Mouse (Mus musculus): ENCODE data around the gene Fgfr2. TPM values are rescaled to one million over a fixed set of nuclear protein-coding genes. Genes with fewer than 3 reads are reported as not detected.

Gene Fgfr2
- polyA plus RNA-seq, 2 experiments from 2014 or later = not detected

- no peak for ATAC-seq
Measured at GRCm38 (mm10) chr7:132110308-132110707, 1012.8 kb downstream of the Fgfr2 start.

DNA sequence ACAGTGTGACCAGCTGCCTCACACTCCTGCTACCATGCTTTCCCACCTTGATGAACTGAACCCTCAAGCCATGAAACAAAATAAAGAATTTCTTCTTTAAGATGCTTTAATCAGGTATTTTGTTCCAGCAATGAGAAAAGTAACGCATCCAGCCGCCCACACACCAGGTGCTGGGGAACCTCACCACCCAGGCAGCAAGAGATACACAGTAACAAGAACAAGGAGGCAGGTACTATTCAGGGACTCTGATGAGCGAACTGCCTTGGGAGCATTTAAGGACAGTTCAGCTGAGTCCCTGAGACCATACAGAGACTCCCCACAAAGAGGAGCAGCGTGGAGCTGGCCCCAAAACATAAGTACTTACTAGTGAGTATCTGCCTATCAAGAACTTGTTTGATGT is 1016.3 kb downstream of the Fgfr2 start:
- ATAC-seq = no peak

DNA sequence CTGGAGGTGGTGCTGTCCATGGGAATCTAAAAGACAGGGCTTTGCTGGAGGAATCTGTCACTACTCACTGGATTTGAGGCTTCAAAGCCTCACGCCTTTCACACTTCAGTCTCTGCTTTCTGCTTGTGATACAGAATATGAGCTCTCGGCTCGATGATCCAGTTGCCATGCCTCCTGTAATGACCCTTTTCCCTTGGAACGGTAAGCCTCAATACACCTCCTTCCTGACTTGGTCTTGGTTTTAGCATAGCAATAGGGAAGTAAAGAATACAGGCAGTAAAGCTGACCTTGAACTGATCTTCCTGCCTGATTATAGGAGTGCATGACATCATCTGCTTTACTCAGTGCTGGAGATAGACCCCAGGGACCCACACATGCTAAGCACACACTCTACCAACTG is 1017.8 kb downstream of the Fgfr2 start:
- no peak for ATAC-seq

DNA sequence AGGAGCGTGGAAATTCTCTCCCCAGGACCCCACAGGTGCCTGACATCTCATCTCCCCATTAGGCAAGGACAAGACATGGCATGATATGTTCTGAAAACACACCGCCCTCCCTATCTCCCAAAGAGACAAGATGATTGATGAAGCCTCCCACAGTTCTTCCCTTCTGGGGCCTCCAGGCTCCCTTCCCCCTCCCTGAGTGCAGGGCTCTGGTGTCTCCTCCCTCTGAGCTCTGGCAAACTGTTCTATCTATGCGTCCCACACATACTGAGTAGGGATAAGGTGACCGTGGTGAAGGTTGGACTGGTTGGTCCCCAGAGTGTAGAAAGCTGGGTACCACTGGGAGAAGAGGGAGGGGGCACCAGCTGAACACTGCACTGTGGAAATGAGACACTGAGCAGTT is 1024.7 kb downstream of the Fgfr2 start:
- ATAC-seq = no peak

DNA sequence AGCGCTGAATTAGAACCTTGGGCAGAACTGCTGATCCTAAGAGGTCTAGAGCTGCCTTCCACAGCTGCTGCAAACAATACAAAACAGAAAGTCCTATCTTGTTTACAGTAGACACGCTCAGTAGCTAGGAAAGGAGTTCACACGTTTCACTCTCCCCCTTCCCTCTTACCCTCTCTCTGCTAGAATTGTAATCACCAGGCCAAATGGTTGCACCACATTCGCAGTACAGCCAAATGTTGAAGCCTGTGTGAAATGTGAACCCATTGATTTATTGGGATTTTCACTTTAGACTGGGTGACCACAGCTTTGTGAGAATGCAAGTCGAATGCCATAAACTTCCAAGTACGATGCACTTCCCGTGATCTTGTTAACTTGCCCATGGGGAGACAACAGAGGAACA is 1028.5 kb downstream of the Fgfr2 start:
- ATAC-seq = no peak

DNA sequence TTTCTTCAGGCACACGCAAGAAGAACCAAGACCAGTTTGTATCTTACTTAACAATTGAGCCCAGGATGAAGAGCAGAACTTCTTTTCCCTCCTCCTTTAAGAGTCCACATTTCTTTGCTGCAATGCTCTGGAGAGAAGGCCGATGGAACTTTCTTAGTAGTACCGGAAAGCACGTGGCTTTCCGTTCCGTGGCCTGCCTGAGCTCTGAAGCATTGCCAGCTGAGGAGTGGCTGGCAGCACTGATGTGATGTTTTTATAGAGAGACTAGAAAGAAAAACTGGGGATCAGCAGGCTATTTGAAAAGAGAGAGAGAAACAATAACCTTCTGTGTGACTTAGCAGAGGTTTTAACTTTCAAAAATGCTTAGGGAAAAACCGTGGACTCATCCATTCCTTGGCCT is 1031.6 kb downstream of the Fgfr2 start:
- no peak for ATAC-seq

DNA sequence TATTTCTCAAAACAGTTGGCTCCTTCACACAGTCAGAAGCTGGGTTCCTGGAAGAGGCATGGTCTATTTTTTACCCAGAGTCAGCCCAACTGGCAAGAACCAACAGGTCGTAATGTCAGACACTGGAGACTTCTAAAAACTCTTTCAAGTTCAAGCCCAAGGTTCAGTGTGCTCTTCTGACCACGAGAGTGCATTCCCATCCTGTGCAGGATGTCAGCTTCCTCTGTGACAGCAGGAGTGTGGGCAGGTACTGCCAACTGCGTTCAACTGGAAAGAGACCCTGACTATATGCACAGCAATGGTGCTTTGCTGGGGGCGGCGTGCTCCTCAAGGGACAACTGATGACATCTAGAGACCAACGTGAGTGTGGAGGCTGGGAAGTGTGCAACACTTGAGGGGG is 1034.5 kb downstream of the Fgfr2 start:
- no peak for ATAC-seq

DNA sequence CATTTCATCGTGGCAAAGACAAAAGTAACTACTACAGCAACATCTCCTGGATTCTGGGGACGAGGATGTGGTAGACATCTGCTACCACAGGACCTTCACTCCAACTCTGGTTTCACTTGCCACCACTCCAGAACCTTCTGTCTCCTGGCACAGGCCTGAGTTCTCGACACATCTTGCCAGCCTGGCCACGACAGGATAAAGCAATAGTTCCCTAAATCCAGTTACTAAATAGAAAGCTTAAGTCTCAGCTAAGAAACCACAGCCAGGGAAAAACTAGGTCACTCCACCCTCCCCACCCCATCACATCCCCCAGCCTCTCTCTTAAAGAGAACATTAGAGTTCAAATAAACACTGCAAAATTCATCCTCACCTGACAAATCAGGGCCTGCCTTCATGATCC is 1035.0 kb downstream of the Fgfr2 start:
- ATAC-seq = no peak

DNA sequence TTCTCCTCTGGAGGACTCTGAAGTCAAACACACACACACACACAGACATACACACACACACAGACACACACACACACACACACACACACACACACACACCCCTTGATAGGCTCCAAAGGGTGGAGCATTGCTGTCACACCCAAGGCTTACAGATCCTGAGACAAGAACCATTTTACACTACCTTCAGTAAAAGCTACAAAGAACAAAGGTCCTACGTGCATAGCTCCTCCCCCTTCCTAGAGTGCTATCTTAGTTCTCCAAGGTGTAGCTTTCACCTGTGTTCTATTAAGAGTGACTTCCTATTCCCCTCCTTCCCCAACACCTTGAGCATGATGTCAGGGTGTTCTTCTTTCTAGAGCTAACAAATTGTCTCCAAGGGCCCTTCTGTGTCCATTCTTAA is 1047.3 kb downstream of the Fgfr2 start:
- ATAC-seq = no peak

- ATAC-seq = no peak
Measured at GRCm38 (mm10) chr7:132074503-132074902, 1048.6 kb downstream of the Fgfr2 start.

- ATAC-seq = no peak
Measured at GRCm38 (mm10) chr7:132070877-132071625, 1052.1 kb downstream of the Fgfr2 start.

DNA sequence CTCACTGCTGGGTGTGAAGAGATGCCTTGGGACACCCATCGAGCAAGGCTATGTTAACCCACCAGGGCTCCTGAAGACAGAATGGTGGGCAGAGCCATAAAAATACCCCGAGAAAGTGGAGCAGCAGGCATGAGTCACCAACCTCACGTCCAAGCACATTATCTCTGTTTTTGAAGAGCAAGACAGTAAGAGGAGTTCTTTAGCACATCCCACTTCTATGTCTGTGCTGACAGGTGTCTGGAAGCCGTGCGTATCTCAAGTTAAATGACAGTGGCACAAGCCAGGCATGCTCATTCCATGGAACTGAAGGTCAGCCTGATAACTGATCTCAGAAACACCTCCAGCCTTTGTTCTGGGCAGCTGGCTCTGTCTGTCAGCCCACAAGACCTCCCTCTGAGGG is 1055.2 kb downstream of the Fgfr2 start:
- ATAC-seq = no peak

DNA sequence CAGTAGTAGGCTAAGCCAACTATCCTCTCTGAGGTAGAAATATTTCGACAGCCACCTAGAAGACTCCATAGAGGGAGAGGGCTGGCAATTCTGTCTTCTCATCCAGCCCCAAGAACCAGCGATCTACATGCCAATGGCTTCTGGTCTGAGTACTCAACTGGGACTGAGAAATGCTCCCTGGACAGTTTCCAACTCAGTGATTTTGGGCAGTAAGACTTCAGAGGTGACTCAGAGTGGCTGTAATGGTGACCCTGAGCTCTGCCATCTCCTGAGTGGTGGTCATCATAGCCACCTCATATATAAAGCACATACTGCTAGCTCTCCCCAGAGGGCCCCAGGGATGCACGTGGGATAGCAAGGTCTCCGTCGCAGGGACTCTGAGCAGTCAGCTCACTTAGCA is 1055.6 kb downstream of the Fgfr2 start:
- no peak for ATAC-seq

GRCm38 (mm10) chr7:132060116-132060515 is 1063.0 kb downstream of the Fgfr2 start:
- ATAC-seq = no peak

DNA sequence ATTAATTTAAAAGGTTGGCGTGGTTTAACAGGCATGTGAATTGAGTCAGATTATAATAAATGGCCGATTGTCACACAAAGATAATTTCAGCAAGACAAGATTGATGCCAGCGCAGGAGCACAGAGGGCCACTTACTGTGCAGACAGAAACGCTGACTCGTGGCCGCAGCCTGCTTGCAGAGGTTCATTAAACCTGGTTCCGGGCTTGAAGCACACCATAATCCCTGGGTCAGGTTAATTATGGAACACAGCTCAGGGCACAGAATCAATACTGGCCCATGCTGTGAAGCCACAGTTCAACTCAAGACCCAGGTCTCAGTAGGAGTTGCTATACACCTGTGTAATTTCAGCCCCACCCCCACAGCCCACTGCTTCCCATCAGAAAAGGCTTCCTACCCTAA is 1066.6 kb downstream of the Fgfr2 start:
- ATAC-seq = no peak

DNA sequence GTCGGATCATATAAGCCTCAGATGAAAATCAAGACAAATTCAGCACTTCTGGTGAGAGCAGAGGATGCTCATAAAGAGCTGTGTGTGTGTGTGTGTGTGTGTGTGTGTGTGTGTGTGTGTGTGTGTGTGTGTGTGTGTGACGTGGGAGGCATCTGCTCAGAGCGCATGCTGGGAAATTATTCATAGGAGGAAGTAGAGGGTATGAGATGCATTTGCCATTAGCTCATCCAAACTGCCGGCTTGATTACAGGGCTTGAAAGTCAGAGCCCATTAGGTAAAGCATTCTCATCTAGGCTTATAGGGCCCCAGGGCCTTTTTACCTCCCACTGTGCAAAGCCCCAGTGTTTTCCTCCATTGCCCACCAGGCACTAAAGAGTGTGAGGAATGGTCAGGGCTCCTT is 1076.5 kb downstream of the Fgfr2 start:
- no peak for ATAC-seq

GRCm38 (mm10) chr7:132031940-132032531 is 1091.1 kb downstream of the Fgfr2 start:
- no peak for ATAC-seq

DNA sequence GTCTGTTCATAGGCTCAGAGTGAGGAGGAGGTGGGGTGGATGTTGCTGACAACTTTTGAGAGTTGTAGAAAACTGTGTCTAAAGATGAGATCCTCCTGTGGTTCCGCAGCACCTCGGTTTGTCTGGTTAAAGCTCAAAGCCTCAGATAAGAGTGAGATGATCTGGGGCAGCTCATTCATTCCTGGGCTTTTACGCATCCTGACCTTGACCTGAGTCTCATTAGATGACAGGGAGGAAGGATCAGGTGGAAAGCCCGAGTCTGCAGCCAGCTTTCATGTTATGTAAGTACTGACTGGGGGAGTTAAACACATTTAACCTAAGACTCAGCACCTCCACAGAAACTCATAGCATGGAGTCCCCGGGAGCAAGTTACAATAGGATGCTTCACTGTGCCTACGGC is 1096.5 kb downstream of the Fgfr2 start:
- ATAC-seq = no peak

DNA sequence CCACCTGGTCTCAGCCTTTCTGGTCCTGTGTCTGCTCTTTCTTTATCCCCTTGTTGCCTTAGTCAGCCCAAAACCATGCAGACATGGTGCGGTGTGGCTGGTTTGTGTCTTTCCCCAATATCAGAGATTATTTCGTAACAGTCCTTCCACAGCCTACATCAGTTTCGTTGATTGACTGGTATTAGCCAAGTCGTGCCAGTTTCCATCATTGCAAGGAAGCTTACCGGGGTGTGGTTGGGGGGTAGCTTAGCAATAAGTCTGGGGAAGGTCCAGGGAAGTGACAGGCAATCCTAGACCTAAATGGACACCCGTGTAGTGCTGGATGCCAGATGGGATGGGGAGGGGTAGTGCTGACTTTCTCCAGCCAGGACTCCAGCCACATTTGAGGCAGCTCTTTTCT is 1097.6 kb downstream of the Fgfr2 start:
- no peak for ATAC-seq

GRCm38 (mm10) chr7:132015933-132016332 is 1107.2 kb downstream of the Fgfr2 start:
- no peak for ATAC-seq

DNA sequence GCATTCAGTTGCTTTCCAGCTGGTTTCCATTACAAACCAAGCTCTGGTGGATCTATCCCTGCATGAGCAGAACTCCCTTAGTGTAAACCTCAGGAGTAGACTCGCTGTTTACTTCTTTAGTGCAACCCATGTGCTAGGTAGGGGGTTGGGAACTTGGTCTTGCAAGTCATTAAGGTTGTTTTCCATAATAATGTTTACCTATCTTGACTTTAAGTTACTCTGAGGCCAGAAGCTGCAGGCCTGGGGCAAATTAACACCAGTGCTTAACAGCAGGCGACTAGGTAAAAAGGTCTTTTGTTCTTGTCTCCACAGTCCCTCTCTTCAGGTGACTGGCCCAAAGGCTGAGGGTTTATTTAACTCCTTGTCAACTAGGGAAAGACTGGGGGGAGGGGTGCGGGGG is 1108.0 kb downstream of the Fgfr2 start:
- ATAC-seq = no peak

- ATAC-seq = no peak
Measured at GRCm38 (mm10) chr7:132013970-132014369, 1109.2 kb downstream of the Fgfr2 start.

- ATAC-seq = no peak
Measured at GRCm38 (mm10) chr7:132012969-132013679, 1110.0 kb downstream of the Fgfr2 start.

GRCm38 (mm10) chr7:132009002-132009401 is 1114.1 kb downstream of the Fgfr2 start:
- no peak for ATAC-seq

Measured in CD4-positive, CD25-positive, alpha-beta regulatory T cell, adult 4 months (primary cell).